Comparison of ENCODE assay signal across 9 mouse cellular contexts in the genomic region with DNA sequence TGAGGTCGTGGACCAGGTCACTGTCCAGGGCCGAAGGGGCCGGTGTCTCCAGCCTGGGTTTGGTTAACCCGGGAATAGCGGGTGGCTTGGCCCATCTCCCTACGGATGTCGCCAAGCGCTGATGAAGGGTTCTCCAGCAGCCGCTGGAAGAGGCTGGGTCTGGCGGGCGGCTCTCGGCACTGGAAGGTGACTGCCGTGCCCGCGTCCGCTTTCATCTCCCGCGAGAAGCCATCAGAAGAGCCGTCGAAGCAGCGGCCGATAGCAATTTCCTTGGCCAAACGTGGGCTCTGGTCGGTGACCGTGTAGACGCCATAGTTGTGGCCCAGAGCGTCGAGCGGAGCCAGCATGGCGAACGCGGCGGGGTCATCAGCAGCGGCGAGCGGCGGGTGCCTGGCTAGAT. TPM values are rescaled to one million over a fixed set of nuclear protein-coding genes. Genes with fewer than 3 reads are reported as not detected.
DNase-seq lines count a peak whose midpoint lies in the region; ATAC-seq and TF ChIP-seq lines count a peak whose summit lies in the region.
"Had no signal": no experiment of that assay in that cellular context is flagged by ENCODE, and none has a peak within 500 bp of the region (broad histone marks: within the 10 kb centered on the region; RNA-seq: fewer than 3 reads in every experiment).

No protein-coding gene starts in this region.

- no peak for ATAC-seq in heart, embryonic 12.5 days (ENCODE audit: insufficient number of reproducible peaks, low FRiP score)
- ATAC-seq in G1E (ENCODE audit: extremely low read depth, insufficient number of reproducible peaks, low FRiP score, poor library complexity, severe bottlenecking): no peak
- ATAC-seq in hindbrain, embryonic 12.5 days (ENCODE audit: low FRiP score): no peak
- ATAC-seq in midbrain, embryonic 12.5 days (ENCODE audit: low FRiP score, low read depth): no peak
- ATAC-seq in granulocyte monocyte progenitor cell, adult 5-6 weeks (replicated peaks; ENCODE audit: poor library complexity, severe bottlenecking): no peak

- peak overlapping the region; percentile 68 for H3K4me2 ChIP-seq in heart, embryonic 12.5 days
- H3K4me2 ChIP-seq in hindbrain, embryonic 12.5 days (replicated peaks): peak overlapping the region; percentile 54
- peak overlapping the region; percentile 51; the same call in 1 of the 2 replicates for H3K4me2 ChIP-seq in midbrain, embryonic 12.5 days (replicated peaks)

- H3K27me3 ChIP-seq in heart, embryonic 12.5 days (replicated peaks): peaks cover 90% of the 10 kb centered on the region
- H3K27me3 ChIP-seq in G1E (ENCODE audit: insufficient read depth, low read length): peaks cover 19% of the 10 kb centered on the region; the same call in 1 of the 2 replicates
- peaks cover 92% of the 10 kb centered on the region for H3K27me3 ChIP-seq in hindbrain, embryonic 12.5 days
- H3K27me3 ChIP-seq in midbrain, embryonic 12.5 days: peaks cover 96% of the 10 kb centered on the region

- intact Hi-C loops in gastrocnemius, postnatal 36 days (cut with DNase I): no loop called here

- WGBS in heart, embryonic 12.5 days: 9% methylated on average over 37 of the region's 37 CpGs
- WGBS in hindbrain, embryonic 12.5 days: 8% methylated on average over 37 of the region's 37 CpGs
- 9% methylated on average over 37 of the region's 37 CpGs for WGBS in midbrain, embryonic 12.5 days

- no peak for DNase-seq in heart, adult 8-10 months (ENCODE audit: low spot score)
- DNase-seq in G1E (ENCODE audit: low spot score): no peak
- no peak for DNase-seq in gastrocnemius, postnatal 36 days
- no peak for DNase-seq in adrenal gland, postnatal 25 days
- DNase-seq: B cell, adult 2 months had no signal

- peak overlapping the region; percentile 49 for H3K4me3 ChIP-seq in heart, embryonic 12.5 days
- peak overlapping the region; percentile 45; the same call in 1 of the 2 replicates for H3K4me3 ChIP-seq in G1E (ENCODE audit: low read depth, low read length)
- peak overlapping the region; percentile 39 for H3K4me3 ChIP-seq in hindbrain, embryonic 12.5 days
- H3K4me3 ChIP-seq in midbrain, embryonic 12.5 days: peak overlapping the region; percentile 40

- H3K4me1 ChIP-seq in heart, embryonic 12.5 days (replicated peaks): peaks cover 15% of the 10 kb centered on the region
- H3K4me1 ChIP-seq in G1E (ENCODE audit: insufficient read depth, low read depth, low read length): peaks cover 4% of the 10 kb centered on the region; the same call in 1 of the 2 replicates
- H3K4me1 ChIP-seq in hindbrain, embryonic 12.5 days: peaks cover 11% of the 10 kb centered on the region
- H3K4me1 ChIP-seq in midbrain, embryonic 12.5 days: peaks cover 15% of the 10 kb centered on the region

- H3K9ac ChIP-seq in heart, embryonic 12.5 days: no peak overlapping the region
- H3K9ac ChIP-seq in hindbrain, embryonic 12.5 days: no peak overlapping the region
- H3K9ac ChIP-seq in midbrain, embryonic 12.5 days (replicated peaks): no peak overlapping the region

- no peaks in the 10 kb centered on the region for H3K36me3 ChIP-seq in heart, embryonic 12.5 days
- H3K36me3 ChIP-seq in G1E (replicated peaks): no peaks in the 10 kb centered on the region
- no peaks in the 10 kb centered on the region for H3K36me3 ChIP-seq in hindbrain, embryonic 12.5 days
- no peaks in the 10 kb centered on the region for H3K36me3 ChIP-seq in midbrain, embryonic 12.5 days

- no peak overlapping the region for H3K27ac ChIP-seq in heart, embryonic 12.5 days (ENCODE audit: poor library complexity, severe bottlenecking)
- no peak overlapping the region for H3K27ac ChIP-seq in hindbrain, embryonic 12.5 days
- no peak overlapping the region for H3K27ac ChIP-seq in midbrain, embryonic 12.5 days (replicated peaks)

- no peak for TF ChIP-seq CTCF in G1E (IDR thresholded peaks at IDR 0.05; ENCODE audit: low read depth, low read length)

- H3K9me3 ChIP-seq in heart, embryonic 12.5 days (replicated peaks): peaks cover 9% of the 10 kb centered on the region
- H3K9me3 ChIP-seq in G1E (replicated peaks): peaks cover 60% of the 10 kb centered on the region
- no peaks in the 10 kb centered on the region for H3K9me3 ChIP-seq in hindbrain, embryonic 12.5 days (replicated peaks)
- H3K9me3 ChIP-seq in midbrain, embryonic 12.5 days: no peaks in the 10 kb centered on the region

RNA-seq across cellular contexts. Expression of a gene that starts 6.6 kb away (rescaled TPM):
- 0.78 and 0.82 TPM in 2 replicates for polyA plus RNA-seq in heart, embryonic 12.5 days (2016; fragmentation: Nextera tagmentation; extraction: Ambion mirVana)
- 1 to 10 TPM; 1.3 to 3.1 (median 2.4) TPM for total RNA-seq in heart, adult 8-10 months (2022)
- not detected in 2 replicates for total RNA-seq in G1E (2014; fragmentation: Nextera tagmentation)
- under 0.01 TPM in 1 of 2 replicates, not detected in the other for total RNA-seq in G1E (2017)
- polyA plus RNA-seq in G1E (2012): 0.01 and 0.03 TPM in 2 replicates
- 1.2 and 1.5 TPM in 2 replicates for polyA plus RNA-seq in hindbrain, embryonic 12.5 days (2016; fragmentation: Nextera tagmentation; extraction: Ambion mirVana)
- polyA plus RNA-seq in midbrain, embryonic 12.5 days (2016; fragmentation: Nextera tagmentation; extraction: Ambion mirVana): 0.85 and 1.1 TPM in 2 replicates
- total RNA-seq in granulocyte monocyte progenitor cell, adult 5-6 weeks (2014; fragmentation: Nextera tagmentation): not detected in 2 replicates
- not detected in 2 replicates for total RNA-seq in granulocyte monocyte progenitor cell, adult 5-6 weeks (2017)
- 10 to 100 TPM in 1 of 2 experiments, 1 to 10 TPM in 1; 9.3 to 11.0 TPM for total RNA-seq in gastrocnemius, postnatal 36 days (2021)
- total RNA-seq in adrenal gland, postnatal 25 days (2021): not detected in 2 replicates

RNA-seq across cellular contexts. Expression of a gene that starts 21.1 kb away (rescaled TPM):
- 1.9 and 3.1 TPM in 2 replicates for polyA plus RNA-seq in heart, embryonic 12.5 days (2016; fragmentation: Nextera tagmentation; extraction: Ambion mirVana)
- under 1 TPM in 1 of 4 experiments, not detected in 3; 0.19 TPM for total RNA-seq in heart, adult 8-10 months (2022)
- total RNA-seq in G1E (2014; fragmentation: Nextera tagmentation) (not detected in 2 replicates), G1E (2017) (0.22 TPM in 1 of 2 replicates, not detected in the other)
- polyA plus RNA-seq in G1E (2012): 0.12 and 0.15 TPM in 2 replicates
- 4.1 and 4.7 TPM in 2 replicates for polyA plus RNA-seq in hindbrain, embryonic 12.5 days (2016; fragmentation: Nextera tagmentation; extraction: Ambion mirVana)
- 4.0 and 5.7 TPM in 2 replicates for polyA plus RNA-seq in midbrain, embryonic 12.5 days (2016; fragmentation: Nextera tagmentation; extraction: Ambion mirVana)
- total RNA-seq in granulocyte monocyte progenitor cell, adult 5-6 weeks (2014; fragmentation: Nextera tagmentation): 0.73 TPM in 1 of 2 replicates, not detected in the other
- 1.5 and 2.5 TPM in 2 replicates for total RNA-seq in granulocyte monocyte progenitor cell, adult 5-6 weeks (2017)
- not detected for total RNA-seq in gastrocnemius, postnatal 36 days (2021)
- 0.24 TPM in 1 of 2 replicates, not detected in the other for total RNA-seq in adrenal gland, postnatal 25 days (2021)

RNA-seq across cellular contexts. Expression of a gene that starts 21.5 kb away (rescaled TPM):
- polyA plus RNA-seq in heart, embryonic 12.5 days (2016; fragmentation: Nextera tagmentation; extraction: Ambion mirVana): 309 and 314 TPM in 2 replicates
- total RNA-seq in heart, adult 8-10 months (2022): 100 to 1,000 TPM; 373 to 528 (median 455) TPM
- total RNA-seq in G1E (2014; fragmentation: Nextera tagmentation) (64.6 and 85.0 TPM in 2 replicates), G1E (2017) (111 and 124 TPM in 2 replicates)
- polyA plus RNA-seq in G1E (2012): 119 and 158 TPM in 2 replicates
- 160 and 167 TPM in 2 replicates for polyA plus RNA-seq in hindbrain, embryonic 12.5 days (2016; fragmentation: Nextera tagmentation; extraction: Ambion mirVana)
- polyA plus RNA-seq in midbrain, embryonic 12.5 days (2016; fragmentation: Nextera tagmentation; extraction: Ambion mirVana): 165 and 170 TPM in 2 replicates
- total RNA-seq in granulocyte monocyte progenitor cell, adult 5-6 weeks (2014; fragmentation: Nextera tagmentation): 76.7 and 98.5 TPM in 2 replicates
- 107 and 110 TPM in 2 replicates for total RNA-seq in granulocyte monocyte progenitor cell, adult 5-6 weeks (2017)
- total RNA-seq in gastrocnemius, postnatal 36 days (2021): 100 to 1,000 TPM; 332 to 340 TPM
- total RNA-seq in adrenal gland, postnatal 25 days (2021): 158 TPM in 2 replicates

RNA-seq across cellular contexts. Expression of a gene that starts 21.7 kb away (rescaled TPM):
- polyA plus RNA-seq in heart, embryonic 12.5 days (2016; fragmentation: Nextera tagmentation; extraction: Ambion mirVana): 7.4 and 8.9 TPM in 2 replicates
- 10 to 100 TPM in 3 of 4 experiments, 1 to 10 TPM in 1; 9.5 to 16.7 (median 13.2) TPM for total RNA-seq in heart, adult 8-10 months (2022)
- total RNA-seq in G1E (2014; fragmentation: Nextera tagmentation) (7.3 TPM in 1 of 2 replicates, not detected in the other), G1E (2017) (2.1 TPM in 2 replicates)
- polyA plus RNA-seq in G1E (2012): 1.8 and 2.3 TPM in 2 replicates
- polyA plus RNA-seq in hindbrain, embryonic 12.5 days (2016; fragmentation: Nextera tagmentation; extraction: Ambion mirVana): 10.1 and 12.4 TPM in 2 replicates
- 7.2 and 8.0 TPM in 2 replicates for polyA plus RNA-seq in midbrain, embryonic 12.5 days (2016; fragmentation: Nextera tagmentation; extraction: Ambion mirVana)
- total RNA-seq in granulocyte monocyte progenitor cell, adult 5-6 weeks (2014; fragmentation: Nextera tagmentation): 2.7 TPM in 1 of 2 replicates, not detected in the other
- not detected in 2 replicates for total RNA-seq in granulocyte monocyte progenitor cell, adult 5-6 weeks (2017)
- 1 to 10 TPM; 5.7 to 9.0 TPM for total RNA-seq in gastrocnemius, postnatal 36 days (2021)
- 1.7 and 4.5 TPM in 2 replicates for total RNA-seq in adrenal gland, postnatal 25 days (2021)

RNA-seq across cellular contexts. Expression of a gene that starts 48.5 kb away (rescaled TPM):
- polyA plus RNA-seq in heart, embryonic 12.5 days (2016; fragmentation: Nextera tagmentation; extraction: Ambion mirVana): 4.7 TPM in 2 replicates
- under 1 TPM in 2 of 4 experiments, not detected in 2; 0.29 to 1.00 TPM for total RNA-seq in heart, adult 8-10 months (2022)
- 2.0 and 2.2 TPM in 2 replicates for total RNA-seq in G1E (2014; fragmentation: Nextera tagmentation)
- total RNA-seq in G1E (2017): 3.7 and 4.4 TPM in 2 replicates
- 2.0 and 2.8 TPM in 2 replicates for polyA plus RNA-seq in G1E (2012)
- 36.4 and 39.0 TPM in 2 replicates for polyA plus RNA-seq in hindbrain, embryonic 12.5 days (2016; fragmentation: Nextera tagmentation; extraction: Ambion mirVana)
- polyA plus RNA-seq in midbrain, embryonic 12.5 days (2016; fragmentation: Nextera tagmentation; extraction: Ambion mirVana): 44.8 and 49.3 TPM in 2 replicates
- total RNA-seq in granulocyte monocyte progenitor cell, adult 5-6 weeks (2014; fragmentation: Nextera tagmentation): 7.0 and 25.1 TPM in 2 replicates
- total RNA-seq in granulocyte monocyte progenitor cell, adult 5-6 weeks (2017): 5.6 and 9.3 TPM in 2 replicates
- not detected for total RNA-seq in gastrocnemius, postnatal 36 days (2021)
- 1.7 and 2.5 TPM in 2 replicates for total RNA-seq in adrenal gland, postnatal 25 days (2021)
